Mouse (Mus musculus) kidney, adult 18-20 months (tissue): ENCODE results near the gene Ston2.
A peak's percentile ranks its signal among the peaks of the same experiment; 100 is the strongest.

Experiments
- DNase-seq: peaks from one replicate; pipeline ENCODE4 v3.0.0; 2021

Ston2 gene

DNA sequence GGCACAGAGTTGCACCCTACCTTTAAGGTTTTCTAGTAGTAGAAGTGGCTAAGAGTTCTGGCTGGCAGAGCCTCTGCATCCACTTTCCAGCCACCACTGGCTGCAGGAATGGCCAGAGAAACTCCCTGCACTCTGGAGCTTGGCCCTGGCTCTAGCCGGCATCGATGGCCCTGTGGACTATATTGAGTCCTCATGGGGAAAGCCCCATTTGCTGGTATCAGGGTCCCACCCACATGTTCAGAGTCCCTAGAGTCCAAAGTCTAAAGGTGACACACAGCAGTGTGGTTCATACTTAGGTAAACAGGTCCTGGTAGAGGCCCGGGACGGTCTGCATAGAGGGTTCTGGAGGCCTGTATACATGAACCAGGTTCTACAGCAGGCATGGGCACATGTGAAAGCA is 92.0 kb downstream of the Ston2 start:
- peak; percentile 48 for DNase-seq

DNA sequence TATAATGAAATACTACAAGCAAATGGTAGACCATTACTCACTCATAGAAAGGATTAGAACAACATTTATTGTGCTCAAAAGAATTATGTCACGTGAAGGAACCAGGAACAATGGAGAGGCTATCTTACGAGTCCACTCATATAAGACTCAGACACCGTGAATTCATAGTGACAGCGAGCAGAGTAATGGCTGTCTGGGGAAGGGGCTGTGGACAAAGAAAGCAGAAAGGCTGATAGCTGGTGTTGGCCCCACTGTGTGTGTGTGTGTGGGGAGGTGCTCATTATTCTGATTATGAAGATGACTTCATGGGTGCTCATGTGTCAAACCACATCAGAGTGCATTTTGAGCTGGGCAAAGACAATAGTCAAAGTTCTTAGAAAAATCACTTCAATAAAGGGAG is 92.4 kb downstream of the Ston2 start:
- no peak for DNase-seq

DNA sequence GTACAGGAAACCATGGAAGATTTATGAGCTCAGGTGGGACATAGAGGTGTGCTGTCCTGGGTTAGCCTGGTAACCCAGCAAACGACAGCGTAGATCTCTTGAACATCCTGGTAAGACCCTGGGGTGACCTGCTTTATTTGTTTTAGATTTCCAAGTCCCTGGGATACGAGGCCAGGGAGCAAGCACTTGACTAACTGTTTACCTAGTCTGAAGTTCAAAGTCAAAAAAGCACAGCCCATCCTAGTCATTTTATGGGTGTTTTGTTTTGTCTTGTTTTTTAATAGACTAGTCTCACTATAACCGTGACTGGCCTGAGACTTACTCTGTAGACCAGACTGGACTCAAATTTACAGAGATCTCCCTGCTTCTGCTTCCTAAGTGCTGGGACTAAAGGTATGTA is 93.4 kb downstream of the Ston2 start:
- no peak for DNase-seq

DNA sequence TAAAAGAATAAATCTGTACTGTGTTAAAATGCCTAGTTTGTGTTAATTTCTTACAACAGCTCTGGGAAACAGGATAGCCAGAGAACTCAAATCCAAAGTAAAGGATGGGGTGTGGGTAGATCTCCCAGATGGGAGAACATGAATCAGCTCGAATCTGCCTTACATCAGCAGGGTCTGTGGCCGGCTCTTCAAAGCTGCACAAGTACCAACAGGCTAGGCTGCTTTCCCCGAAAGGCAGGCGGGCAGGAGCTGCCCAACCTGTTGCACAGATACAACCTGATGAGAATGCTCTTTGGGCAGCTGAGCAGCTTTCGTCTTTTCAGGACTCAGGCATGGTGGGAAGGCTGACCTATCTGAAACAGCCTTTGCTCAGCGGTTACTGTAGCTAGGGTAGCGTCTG is 94.6 kb downstream of the Ston2 start:
- no peak for DNase-seq

DNA sequence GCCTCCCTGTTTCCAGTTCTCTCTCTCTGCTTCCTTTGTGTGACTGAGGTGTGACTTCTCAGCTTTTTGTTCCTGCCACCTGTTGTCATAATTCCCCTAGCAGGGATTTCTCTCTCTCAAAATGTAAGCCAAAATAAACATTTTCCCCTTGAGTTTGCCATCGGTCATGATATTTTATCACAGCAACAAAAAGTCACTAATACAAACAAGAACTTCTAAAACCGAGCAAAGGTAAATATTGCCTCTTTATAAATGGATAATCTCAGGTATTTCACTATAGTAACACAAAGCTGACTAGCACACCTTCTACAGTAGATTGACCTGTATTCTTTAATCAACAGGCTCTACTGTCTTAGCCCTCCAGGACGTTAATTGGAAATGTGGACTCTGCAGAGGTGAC is 95.2 kb downstream of the Ston2 start:
- DNase-seq, result no peak

DNA sequence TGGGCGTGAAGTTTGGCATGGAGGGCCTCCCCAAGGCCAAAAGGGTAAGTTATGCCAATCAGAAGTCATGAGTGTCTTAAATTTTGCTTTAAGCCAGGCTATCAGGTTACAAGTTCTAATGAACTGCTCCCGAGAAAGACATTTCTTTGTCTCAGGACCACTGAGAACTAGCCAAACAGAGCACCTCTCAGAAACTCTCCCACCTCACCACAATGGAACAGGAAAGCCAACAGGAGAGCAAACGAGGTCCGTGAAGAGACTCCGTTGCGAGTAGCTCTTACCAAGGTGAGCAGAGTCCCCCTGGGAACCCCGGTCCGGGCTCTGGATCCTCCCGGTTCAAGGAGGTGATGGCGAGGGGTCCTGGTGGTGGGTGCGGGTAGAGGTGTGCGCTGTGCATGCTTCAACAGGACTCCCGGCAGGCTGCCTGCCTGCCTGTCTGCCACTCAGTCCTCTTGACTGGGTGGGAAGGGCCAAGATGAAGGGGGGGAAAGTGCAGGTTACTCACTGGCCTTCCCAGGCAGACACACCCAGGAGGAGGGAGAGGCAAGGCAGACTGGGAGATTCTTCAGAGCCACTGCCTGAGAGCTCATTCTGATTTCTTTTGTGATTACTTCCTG is 102.4 kb downstream of the Ston2 start:
- DNase-seq, result no peak

DNA sequence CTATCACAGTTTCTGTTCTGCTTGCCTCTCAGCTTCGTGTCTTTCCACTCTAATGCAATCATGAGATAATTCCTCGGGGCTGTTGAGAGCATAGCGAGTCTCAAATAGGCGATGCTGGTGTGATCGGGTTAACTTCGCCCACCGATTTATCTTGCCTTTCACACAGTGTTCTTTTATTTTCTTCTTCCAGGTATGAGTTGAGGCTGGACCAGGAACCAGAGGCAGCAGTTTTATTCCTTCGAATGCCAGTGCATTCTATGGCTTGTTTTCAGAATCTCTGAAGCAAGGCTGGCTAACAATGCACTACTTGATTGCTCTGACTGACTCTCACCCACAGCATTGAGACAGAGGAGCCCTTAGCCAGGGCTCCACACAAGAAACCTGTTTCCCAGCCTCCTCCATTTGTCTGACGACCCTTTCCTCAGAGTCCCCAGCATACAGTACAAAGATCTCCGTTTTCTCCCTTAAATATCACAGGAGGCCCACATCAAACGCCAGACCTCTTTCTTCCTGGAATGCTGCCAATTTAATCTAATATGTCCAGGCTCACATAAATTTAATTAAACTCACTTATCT is 103.3 kb downstream of the Ston2 start:
- DNase-seq, result no peak

DNA sequence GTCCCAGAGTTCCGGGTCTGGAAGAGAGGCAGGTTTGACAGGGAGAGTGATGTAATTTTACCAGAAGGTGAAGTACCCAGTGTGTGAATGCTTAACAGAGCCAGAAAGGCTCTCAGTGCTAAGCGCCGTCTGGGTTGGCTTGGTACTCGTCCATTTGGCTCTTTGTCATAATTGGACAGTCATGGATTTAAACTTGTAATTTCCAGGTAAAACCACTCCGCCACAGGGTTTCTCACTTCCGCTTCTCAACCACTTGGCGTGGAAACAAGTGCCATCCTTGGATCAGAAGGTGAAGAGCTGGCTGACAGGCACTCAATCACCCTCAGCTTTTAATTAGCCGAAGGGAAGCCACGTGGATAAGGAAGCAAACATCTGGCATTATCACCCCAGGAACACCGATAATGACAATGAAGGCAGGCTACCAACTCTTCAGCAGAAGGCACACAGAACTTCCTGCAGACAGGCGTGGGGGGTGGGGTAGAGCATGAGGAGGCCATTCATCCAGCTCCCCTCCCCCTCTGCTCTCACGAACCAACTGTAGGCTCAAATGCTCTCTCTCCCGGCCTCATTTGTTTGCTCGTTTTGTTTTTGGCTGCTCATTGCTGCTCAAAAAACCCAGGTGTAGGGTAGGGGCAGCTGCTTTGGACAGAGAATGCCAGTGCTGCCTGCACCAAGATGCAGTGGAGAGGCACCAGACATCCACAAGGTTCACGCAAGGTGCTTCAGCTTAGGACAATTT is 103.9 kb downstream of the Ston2 start:
- DNase-seq, result no peak

DNA sequence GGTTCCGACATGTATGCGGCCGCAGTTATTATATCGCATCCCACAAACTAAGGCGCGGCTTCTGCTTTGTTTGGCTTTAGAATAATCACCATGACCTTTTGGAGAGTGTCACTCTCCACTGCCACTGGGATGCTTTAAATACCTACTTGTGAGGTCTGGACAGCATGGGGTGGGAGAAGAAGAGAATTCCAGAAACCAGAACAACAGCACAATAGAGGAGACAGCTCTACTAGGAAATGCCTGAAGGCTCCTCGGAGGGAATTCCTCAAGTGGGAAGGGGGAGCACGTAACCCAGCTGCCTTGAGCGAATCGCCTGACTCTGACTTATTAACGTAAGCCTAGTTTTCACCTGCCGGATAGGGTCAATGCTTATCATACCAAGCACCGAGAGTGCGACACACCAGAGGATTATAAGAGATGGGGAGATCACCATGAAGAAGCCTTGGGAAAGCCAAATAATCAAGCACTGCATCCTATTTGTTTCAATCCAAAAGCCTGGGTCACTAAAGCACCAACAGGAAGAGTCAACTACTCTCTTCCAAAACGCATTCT is 104.6 kb downstream of the Ston2 start:
- DNase-seq, result no peak

DNA sequence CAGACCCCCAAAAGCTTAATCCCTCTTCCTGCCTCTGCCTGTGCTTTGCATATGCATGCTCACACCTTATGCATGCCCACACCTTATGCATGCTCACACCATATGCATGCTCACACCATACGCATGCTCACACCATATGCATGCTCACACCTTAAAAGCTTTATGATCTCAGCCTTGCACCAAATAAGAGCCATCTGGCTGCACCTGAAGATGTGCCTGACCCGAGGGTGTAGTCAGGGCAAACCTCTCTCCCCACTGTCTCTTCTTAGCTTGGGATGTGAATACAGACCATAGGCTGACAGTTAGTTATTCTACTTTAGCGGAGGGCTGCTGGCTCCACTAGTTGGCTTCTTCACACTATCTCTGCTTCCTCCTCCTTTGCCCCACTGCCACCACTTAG is 105.1 kb downstream of the Ston2 start:
- no peak for DNase-seq

DNA sequence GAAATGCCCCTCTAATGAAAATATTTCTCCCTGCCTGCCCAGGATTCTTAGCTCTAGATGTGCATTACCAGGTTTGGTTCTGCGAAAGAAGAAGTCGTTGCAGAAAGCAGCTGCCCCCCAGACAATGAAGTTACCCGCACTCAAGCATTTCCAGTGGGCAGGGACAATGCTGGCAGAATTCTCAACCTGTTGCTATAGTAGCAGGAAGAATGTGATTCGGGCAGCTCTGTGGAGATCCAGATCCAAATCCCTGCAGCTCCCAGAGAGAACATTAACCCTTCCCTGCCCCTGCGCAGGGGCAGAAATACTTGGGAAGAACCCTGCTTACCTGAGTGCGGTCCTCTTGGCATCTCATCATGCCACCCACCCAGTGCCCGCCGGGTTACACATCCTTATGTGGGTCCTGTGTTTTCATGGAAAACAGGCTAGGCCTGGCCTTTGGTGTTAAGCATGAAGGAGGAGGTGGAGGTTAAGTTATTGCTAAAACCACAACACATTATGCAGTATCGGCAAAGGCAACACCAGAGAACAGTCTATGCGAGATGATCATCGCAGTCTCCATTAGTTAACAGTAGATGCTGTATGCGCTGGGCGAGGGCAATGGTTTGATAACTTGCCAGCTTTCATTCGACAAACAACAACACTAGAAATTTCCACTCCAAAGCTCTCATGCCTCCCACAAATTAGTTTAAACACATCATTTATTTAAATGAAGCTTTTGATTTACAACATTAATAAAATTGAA is 108.7 kb downstream of the Ston2 start:
- DNase-seq, result no peak

DNA sequence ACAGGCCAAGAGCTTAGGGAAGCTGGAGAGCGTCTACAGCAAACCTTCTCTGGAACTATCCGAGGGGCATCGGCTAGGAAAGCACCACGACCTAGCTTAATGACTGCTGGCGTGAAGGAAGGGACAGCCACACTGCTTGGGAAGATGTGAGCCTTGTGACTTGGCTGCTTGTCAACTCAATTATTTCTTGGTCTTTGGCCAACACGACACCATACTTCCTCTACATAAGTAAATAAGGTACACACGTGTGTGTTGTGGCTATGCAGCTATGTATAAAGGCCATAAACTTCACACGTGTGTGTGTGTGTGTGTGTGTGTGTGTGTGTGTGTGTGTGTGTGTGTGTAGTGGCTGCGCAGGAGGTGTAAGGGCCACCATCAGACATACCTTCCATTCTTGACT is 112.2 kb downstream of the Ston2 start:
- DNase-seq, result no peak

DNA sequence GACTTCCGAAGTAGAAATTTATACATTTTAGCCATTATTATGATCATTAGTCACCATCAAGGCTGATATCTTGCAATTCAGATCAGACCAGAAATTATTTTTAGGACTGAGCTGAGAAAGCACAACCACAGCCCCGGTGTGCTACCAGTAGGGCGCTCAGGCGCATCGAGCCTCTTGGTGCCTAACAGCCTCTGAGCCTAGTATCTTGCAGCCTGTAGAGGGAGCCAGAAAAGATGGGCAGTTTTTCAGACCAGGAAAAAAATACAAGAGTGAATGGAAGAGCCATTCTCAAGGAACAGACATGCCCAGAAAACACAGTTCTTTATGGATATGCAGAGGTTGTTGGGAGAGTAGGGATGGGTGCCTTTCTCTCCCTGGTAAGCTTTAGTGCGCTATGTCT is 115.0 kb downstream of the Ston2 start:
- no peak for DNase-seq

DNA sequence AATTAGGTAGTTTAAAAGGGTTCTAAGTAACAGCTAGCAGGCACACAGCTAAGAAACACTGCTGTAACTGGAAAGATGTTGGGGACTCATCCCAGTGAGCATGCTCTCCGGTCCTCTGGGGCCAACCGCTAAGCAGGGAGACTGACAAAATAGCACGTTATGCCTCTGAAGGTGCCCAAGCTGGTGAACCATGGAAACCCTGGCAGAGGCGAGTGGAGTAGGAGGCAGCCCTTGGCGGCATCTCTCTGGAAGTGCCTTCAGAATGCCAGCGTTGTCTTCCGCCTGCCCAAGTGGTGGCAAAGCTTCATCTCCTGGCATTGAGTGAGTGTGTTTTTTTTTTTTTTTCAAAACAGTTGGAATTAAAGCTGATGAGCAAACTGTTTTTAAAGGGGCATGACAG is 115.7 kb downstream of the Ston2 start:
- DNase-seq, result no peak

DNA sequence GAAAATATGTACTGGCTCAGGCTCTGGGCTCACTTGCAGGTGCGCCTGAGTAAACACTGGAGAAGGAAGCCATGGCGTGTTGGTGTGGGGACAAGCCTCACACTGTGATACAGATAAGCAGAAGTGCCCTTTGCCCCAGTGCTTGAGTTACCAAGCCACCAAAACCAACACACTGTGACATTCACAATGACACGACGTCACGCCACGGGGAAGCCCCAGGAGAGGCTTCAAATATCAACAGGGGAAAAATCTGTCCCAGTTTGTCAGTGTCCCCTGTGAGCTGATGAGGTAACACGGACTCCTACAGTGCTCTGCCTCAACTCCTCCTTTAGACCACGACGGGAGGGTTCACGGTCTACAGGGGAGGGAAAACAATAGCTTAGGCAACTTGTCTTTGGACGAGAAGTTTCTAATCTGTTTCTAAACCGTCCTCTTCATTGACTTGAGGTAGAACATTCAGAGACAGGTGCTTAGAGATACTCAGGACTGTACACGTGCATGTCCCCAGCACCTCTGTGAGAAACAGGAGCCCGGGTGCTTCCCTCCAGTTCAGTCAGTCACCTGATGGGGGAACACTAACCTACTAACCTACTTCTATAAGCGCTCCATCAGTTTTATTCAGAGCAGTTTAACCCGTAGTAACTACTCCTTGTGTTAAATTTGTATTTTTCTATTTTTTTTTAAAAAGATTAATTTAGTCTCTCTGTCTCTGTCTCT is 119.5 kb downstream of the Ston2 start:
- no peak for DNase-seq

DNA sequence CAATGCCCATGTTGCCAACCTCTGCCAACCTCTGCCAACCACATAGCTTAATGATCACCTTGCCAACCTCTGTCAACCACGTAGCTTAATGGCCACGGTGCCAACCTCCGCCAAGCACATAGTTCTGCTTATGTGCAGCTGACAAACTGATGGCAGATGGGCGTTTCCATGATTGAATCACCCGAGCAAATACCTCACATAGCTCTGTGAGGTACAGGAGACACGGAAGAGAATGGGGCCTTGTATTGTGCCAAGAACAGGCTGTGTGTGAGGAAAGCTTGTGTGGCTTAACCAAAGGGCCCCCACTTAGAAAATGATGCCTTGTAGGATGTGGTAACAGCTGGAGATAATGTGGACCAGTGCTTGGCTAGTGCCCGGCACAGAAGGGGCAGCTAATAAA is 120.4 kb downstream of the Ston2 start:
- no peak for DNase-seq

DNA sequence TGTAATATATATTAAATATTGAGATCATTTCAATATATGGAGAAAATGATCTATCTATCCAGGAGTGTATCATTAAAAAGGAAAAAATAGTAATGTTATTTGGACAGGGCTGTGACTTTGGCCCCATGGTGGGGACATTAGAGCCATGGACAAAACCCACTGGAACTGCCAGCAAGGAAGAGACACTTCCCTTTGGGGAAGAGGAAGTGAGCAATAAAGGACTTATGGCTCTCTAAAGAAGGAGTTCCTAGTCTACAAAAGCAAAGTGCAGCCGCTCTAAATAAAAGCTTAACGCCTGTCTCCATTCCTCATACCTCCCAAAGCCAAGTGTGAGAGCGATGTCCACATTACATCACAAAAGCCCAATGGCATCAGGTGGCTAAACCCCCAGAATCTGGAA is 121.6 kb downstream of the Ston2 start:
- DNase-seq, result no peak

DNA sequence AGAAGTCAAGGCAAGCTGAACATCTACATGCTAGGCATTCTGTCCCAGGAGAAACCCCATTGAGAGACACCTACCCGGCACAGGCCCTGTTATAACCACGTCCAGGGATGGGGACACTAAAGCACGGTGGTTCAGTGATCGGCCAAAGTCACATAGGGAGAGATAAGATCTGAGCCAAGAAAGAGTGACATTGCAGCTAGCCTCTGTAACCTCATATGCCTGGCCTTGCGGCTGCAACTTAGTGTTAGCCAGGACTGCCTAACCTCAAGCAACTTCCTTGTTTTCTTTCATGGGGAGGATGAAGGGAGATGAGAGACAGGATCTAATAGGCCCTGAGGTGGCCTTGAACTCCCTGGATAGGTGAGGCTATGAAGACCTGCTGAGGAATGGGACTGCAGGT is 122.8 kb downstream of the Ston2 start:
- DNase-seq, result no peak

DNA sequence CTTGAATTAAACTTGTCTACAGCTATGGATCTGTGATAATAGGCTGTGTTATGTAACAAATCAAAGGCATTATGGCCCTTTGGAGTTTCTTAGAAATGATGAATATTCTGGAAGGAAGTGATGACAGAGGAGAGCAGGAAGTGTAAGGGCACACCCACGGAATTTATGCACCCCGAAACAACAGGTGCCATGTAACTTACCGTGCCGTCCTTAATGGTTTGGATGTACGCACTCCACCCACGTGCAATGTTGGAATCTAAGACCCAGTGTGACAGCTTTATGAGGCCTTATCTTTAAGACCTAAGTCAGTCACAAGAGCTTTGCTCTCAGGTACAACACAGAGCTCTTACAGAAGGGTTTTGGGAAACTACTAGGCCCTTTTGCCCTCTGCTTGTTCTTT is 124.9 kb downstream of the Ston2 start:
- DNase-seq, result no peak

DNA sequence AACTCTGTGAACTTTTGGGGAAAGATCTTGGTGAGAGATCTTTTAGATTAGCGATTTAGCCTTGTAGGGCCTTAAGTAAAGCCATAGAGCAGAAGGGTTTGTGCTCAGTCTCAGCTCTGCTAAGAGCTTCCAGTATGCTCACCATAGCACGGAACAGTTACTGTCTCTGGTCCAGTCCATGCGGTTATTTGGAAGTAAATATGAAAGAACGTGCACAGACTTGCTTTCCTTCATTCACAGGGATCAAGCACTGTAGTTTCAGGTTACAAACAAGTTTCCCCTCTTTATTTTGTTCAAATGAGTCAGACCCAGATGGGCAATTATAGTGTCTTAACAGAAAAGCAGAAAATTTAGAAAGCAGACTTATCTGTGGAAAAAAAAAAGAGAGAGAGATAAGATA is 125.3 kb downstream of the Ston2 start:
- DNase-seq, result no peak

DNA sequence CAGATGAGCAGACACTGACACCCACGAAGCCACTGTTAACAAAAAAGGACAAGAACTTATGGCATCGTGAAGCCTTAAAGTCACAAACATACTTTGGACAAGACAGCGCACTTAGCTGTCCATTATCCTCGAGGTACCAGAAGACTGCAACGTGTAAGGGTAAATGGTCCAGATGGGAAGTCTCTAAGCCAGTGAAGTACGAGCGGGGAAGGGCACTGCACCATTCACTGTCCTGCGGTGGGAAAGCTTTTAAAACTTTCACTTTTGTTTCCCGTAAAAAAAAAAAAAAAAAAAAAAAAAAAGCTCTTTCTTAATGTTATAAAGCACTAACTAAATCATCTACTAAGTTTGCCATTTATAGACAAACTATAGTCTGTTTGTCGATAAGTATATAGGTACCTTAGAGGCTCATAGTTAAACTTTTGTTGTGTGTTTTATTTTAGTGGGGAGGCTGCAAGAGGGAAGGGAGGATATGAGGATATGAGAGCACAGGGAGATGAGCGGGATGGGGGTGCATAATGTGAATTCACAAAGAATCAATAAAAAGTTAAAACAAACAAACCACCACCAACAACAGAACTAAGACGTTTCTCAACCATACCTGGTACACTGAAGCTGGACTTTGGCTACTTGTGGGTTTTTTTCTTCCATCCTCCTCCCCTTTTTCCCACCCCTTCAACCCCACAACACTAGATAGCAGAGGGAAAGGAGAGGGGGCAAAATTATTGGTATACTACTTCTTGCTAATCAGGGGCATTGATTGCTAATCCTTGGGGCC is 127.4 kb downstream of the Ston2 start:
- no peak for DNase-seq
